Mouse (Mus musculus) stomach, embryonic 16.5 days (tissue): ENCODE results near the gene Mup6. TPM values are rescaled to one million over a fixed set of nuclear protein-coding genes. Genes with fewer than 3 reads are reported as not detected.
"Not testable (repeated sequence)": the region's sequence is repeated elsewhere in the genome, so short reads cannot be mapped to it uniquely, and the experiment has no call there.

Source experiments
- ATAC-seq: fragments of 200-750 bp; cut with Nextera tagmentation; 2 replicates; pipeline ENCODE4 v1.8.0; 2017; ENCODE audit warnings: moderate number of reproducible peaks, moderate TSS enrichment; ENCODE audit not compliant: insufficient read depth, low FRiP score
- H3K27ac ChIP-seq: fragments of 300-500 bp; sonication (generic); 2 replicates; pipeline ENCODE4 v1.5.1; 2014; ENCODE audit warnings: low read length
- H3K27me3 ChIP-seq: fragments of 300-500 bp; sonication (generic); 2 replicates; pipeline ENCODE4 v1.6.1; 2014; ENCODE audit warnings: low read length, control low read depth, mixed read lengths; ENCODE audit not compliant: control insufficient read depth, insufficient read depth
- H3K36me3 ChIP-seq: fragments of 300-500 bp; sonication (generic); 2 replicates; pipeline ENCODE4 v1.6.1; 2014; ENCODE audit warnings: low read length; ENCODE audit not compliant: control insufficient read depth, insufficient read depth
- H3K4me1 ChIP-seq: fragments of 300-500 bp; sonication (generic); 2 replicates; pipeline ENCODE4 v1.6.1; 2014; ENCODE audit warnings: low read length, control low read depth, mixed read lengths; ENCODE audit not compliant: control insufficient read depth, insufficient read depth
- H3K4me2 ChIP-seq: fragments of 300-500 bp; sonication (generic); 2 replicates; pipeline ENCODE4 v1.6.1; 2014; ENCODE audit warnings: low read depth, low read length, mixed read lengths
- H3K4me3 ChIP-seq: fragments of 300-500 bp; sonication (generic); replicated peaks from 2 replicates; pipeline ENCODE4 v1.5.1; 2014; ENCODE audit warnings: mild to moderate bottlenecking, low read length
- H3K9ac ChIP-seq: fragments of 300-500 bp; sonication (generic); 2 replicates; pipeline ENCODE4 v1.6.1; 2014; ENCODE audit warnings: low read length
- H3K9me3 ChIP-seq: fragments of 300-500 bp; sonication (generic); replicated peaks from 2 replicates; pipeline ENCODE4 v1.6.1; 2016; ENCODE audit warnings: low read length, control low read depth; ENCODE audit not compliant: control insufficient read depth
- WGBS: fragments of 180-500 bp; shearing (Covaris S2); extraction: QIAGEN DNeasy Blood & Tissue Kit; methylation state at CpG from one replicate; pipeline ENCODE4 v1.1.7; 2014; 5-methylcytosine and 5-hydroxymethylcytosine counted together
- polyA plus RNA-seq: library from polyadenylated mRNA; unstranded; fragments of >200 nt; fragmentation: Nextera tagmentation; extraction: Ambion mirVana; gene quantifications from 2 replicates; pipeline ENCODE4 v1.2.1, GENCODE M21; 2015

Gene Mup6
- polyA plus RNA-seq, 1 experiment from 2014 or later, result not detected

- Histone ChIP-seq H3K4me1 (no peaks in the 10 kb centered on the region), H3K27me3 (no peaks in the 10 kb centered on the region), H3K9ac (no peak within 1 kb of the TSS), H3K36me3 (no peaks in the 10 kb centered on the region), H3K4me2 (no peak within 1 kb of the TSS), H3K27ac (no peak within 1 kb of the TSS), H3K9me3 (no peaks in the 10 kb centered on the region), H3K4me3 (no peak within 1 kb of the TSS)
- 73% methylated on average over 3 of the region's 3 CpGs for WGBS
- ATAC-seq, result no peak
Observed at GRCm38 (mm10) chr4:59960610-59961009, 3.5 kb upstream of the Mup6 start, which contains the start of gene Mup4. TSS of gene Mup4 (minus strand) at chr4:59960710.

GRCm38 (mm10) chr4:59997894-59998293, 33.8 kb downstream of the Mup6 start:
- H3K4me3 ChIP-seq, H3K27me3 ChIP-seq, H3K4me2 ChIP-seq, H3K4me1 ChIP-seq, H3K36me3 ChIP-seq, H3K9ac ChIP-seq, H3K27ac ChIP-seq, ATAC-seq, H3K9me3 ChIP-seq: not testable (repeated sequence)

GRCm38 (mm10) chr4:60020141-60020540, 56.0 kb downstream of the Mup6 start:
- not testable (repeated sequence) for H3K36me3 ChIP-seq, H3K9me3 ChIP-seq, H3K27ac ChIP-seq, H3K27me3 ChIP-seq, H3K9ac ChIP-seq, H3K4me2 ChIP-seq, ATAC-seq, H3K4me3 ChIP-seq, H3K4me1 ChIP-seq
- WGBS, result 80% methylated on average over 7 of the region's 7 CpGs

- H3K27ac ChIP-seq, H3K27me3 ChIP-seq, ATAC-seq, H3K4me3 ChIP-seq, H3K36me3 ChIP-seq, H3K4me1 ChIP-seq, H3K9me3 ChIP-seq, H3K9ac ChIP-seq, H3K4me2 ChIP-seq: not testable (repeated sequence)
- 66% methylated on average over 12 of the region's 13 CpGs for WGBS
Observed at GRCm38 (mm10) chr4:60029334-60030111, 65.4 kb downstream of the Mup6 start.

Other genes with a start within 250 kb of the Mup6 start
- gene Inip, start 162.7 kb upstream of the Mup6 start, polyA plus RNA-seq, result 41.4 and 44.7 TPM in 2 replicates
- gene Snx30, start 158.5 kb upstream of the Mup6 start, polyA plus RNA-seq, result 4.1 and 4.9 TPM in 2 replicates
- gene Slc46a2, start 49.2 kb upstream of the Mup6 start, polyA plus RNA-seq, result 0.14 and 0.22 TPM in 2 replicates
- not detected in 2 replicates for gene Mup4, start 3.6 kb upstream of the Mup6 start, polyA plus RNA-seq
- gene Mup7, start 106.2 kb downstream of the Mup6 start, polyA plus RNA-seq, result not detected in 2 replicates
- gene Mup2, start 190.0 kb downstream of the Mup6 start, polyA plus RNA-seq, result not detected in 2 replicates